Mouse (Mus musculus) thymus, adult 2 months (tissue): ENCODE measurements around the gene Tdp2. TPM values are rescaled to one million over a fixed set of nuclear protein-coding genes. Genes with fewer than 3 reads are reported as not detected.
"Not testable (repeated sequence)": the region's sequence is repeated elsewhere in the genome, so short reads cannot be mapped to it uniquely, and the experiment has no call there.

Source experiments
- DNase-seq: peaks from one replicate; pipeline ENCODE4 v3.0.0; 2021
- H3K27ac ChIP-seq: fragments of 200-500 bp; 2 replicates; pipeline ENCODE4 v1.5.1; 2012; ENCODE audit warnings: low read length, control low read depth; ENCODE audit not compliant: control insufficient read depth, insufficient read depth
- H3K27me3 ChIP-seq: fragments of 200-500 bp; 2 replicates; pipeline ENCODE4 v1.6.1; 2012; ENCODE audit warnings: mild to moderate bottlenecking, low read length, moderate library complexity, mixed read lengths; ENCODE audit not compliant: control insufficient read depth, insufficient read depth
- H3K36me3 ChIP-seq: fragments of 200-500 bp; 2 replicates; pipeline ENCODE4 v1.6.1; 2012; ENCODE audit warnings: mild to moderate bottlenecking, low read length, moderate library complexity; ENCODE audit not compliant: control insufficient read depth, insufficient read depth
- H3K4me1 ChIP-seq: fragments of 200-500 bp; replicated peaks from 2 replicates; pipeline ENCODE4 v1.6.1; 2012; ENCODE audit warnings: low read length; ENCODE audit not compliant: control insufficient read depth, insufficient read depth
- H3K4me3 ChIP-seq: fragments of 200-500 bp; 2 replicates; pipeline ENCODE4 v1.5.1; 2012; ENCODE audit warnings: mild to moderate bottlenecking, low read length, control low read depth, moderate library complexity; ENCODE audit not compliant: control insufficient read depth, insufficient read depth
- CTCF ChIP-seq: fragments of 200-500 bp; IDR thresholded peaks from 2 replicates; pipeline ENCODE4 v1.5.1; 2012; ENCODE audit warnings: mild to moderate bottlenecking, control low read depth, low read length, moderate library complexity, borderline replicate concordance; ENCODE audit not compliant: control insufficient read depth, poor library complexity, insufficient read depth; ENCODE audit errors: extremely low read depth
- POLR2A ChIP-seq: fragments of 200-500 bp; IDR thresholded peaks from 2 replicates; pipeline ENCODE4 v1.6.1; 2012; ENCODE audit warnings: mild to moderate bottlenecking, low read length, control low read depth, moderate library complexity; ENCODE audit not compliant: control insufficient read depth, poor library complexity, insufficient read depth; ENCODE audit errors: extremely low read depth
- WGBS: fragments of 180-500 bp; shearing (Covaris S2); methylation state at CpG from one replicate; pipeline ENCODE4 v1.1.7; 2018; 5-methylcytosine and 5-hydroxymethylcytosine counted together
- polyA plus RNA-seq: library from polyadenylated mRNA; depleted of rRNA; stranded (reverse); fragments of >200 nt; gene quantifications from 2 replicates; pipeline ENCODE4 v1.2.3, GENCODE M21; 2012

The Tdp2 gene
- polyA plus RNA-seq, 1 experiment = 40.3 TPM

DNA sequence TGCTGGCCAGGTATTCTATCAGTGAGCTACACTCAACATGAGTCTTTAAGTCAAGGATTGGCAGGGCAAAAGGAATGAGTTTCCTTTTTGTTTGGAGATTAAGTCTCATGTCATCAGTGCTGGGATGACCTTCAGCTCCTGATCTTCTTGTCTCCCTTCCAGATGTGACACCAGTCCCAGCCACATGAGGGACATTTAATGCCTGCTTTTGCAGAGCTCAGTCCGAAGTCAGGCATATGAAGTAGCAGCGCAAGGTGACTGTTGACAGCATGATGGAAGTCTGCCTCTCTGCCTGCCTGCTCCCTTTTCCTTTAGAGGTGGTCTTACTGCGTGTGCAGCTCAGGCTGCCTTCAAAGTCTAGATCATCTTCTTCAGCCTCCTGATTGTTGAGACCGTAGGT lies 6.8 kb upstream of the Tdp2 start:
- TF ChIP-seq CTCF (no peak), POLR2A (no peak)
- Histone ChIP-seq H3K4me3 (no peak overlapping the region), H3K4me1 (no peaks in the 10 kb centered on the region), H3K36me3 (0 out of 2 replicates have a peak, but pooled peaks cover 5% of the 10 kb centered on the region), H3K27me3 (no peaks in the 10 kb centered on the region), H3K27ac (no peak overlapping the region)
- whole genome bisulfite sequencing = 98% methylated on average over 4 of the region's 4 CpGs
- no peak for DNase-seq

DNA sequence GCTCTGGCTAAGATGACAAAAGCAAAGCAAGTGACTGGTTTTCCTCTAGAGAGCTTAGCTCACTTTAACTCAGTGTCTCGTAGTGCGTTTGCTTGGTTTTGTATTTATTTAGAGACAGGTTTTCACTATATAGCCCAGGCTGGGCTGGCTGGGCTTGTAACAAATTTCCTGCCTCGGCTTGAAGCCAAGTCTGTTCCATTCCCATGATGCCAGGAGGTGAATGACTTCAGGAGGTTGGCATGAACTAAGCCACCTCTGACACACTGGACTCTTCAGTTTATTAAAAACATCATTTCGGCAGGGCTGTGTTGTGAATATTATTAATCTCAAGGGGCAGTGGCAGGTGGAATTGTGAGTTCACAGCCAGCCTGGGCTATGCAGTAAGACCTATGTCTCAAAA lies 5.9 kb upstream of the Tdp2 start:
- TF ChIP-seq CTCF (no peak), POLR2A (no peak)
- 91% methylated on average over 4 of the region's 4 CpGs for WGBS
- H3K27me3 ChIP-seq = no peaks in the 10 kb centered on the region
- H3K36me3 ChIP-seq = no peaks in the 10 kb centered on the region
- no peak overlapping the region for H3K27ac ChIP-seq
- H3K4me3 ChIP-seq = no peak overlapping the region
- no peaks in the 10 kb centered on the region for H3K4me1 ChIP-seq
- DNase-seq = no peak

DNA sequence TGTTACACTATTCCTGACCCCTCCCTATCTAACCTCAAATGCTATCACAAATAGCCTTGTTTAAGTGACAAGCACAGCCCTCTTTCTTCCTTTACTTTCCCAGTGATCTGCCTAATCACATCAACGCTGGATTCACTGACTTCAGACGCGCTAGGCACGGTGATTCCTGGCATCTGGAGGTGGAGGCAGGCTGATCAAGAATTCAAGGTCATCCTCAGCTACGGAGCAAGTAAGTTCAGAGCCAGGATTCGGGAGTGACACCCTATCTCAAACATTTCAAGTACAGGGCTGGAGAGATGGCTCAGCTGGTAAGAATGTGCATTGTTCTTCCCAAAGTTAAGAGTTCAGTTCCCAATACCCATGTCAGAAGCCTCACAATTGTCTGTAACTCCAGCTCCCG lies 5.4 kb upstream of the Tdp2 start:
- no peak overlapping the region for H3K4me3 ChIP-seq
- WGBS = 95% methylated on average over 7 of the region's 7 CpGs
- DNase-seq = no peak

DNA sequence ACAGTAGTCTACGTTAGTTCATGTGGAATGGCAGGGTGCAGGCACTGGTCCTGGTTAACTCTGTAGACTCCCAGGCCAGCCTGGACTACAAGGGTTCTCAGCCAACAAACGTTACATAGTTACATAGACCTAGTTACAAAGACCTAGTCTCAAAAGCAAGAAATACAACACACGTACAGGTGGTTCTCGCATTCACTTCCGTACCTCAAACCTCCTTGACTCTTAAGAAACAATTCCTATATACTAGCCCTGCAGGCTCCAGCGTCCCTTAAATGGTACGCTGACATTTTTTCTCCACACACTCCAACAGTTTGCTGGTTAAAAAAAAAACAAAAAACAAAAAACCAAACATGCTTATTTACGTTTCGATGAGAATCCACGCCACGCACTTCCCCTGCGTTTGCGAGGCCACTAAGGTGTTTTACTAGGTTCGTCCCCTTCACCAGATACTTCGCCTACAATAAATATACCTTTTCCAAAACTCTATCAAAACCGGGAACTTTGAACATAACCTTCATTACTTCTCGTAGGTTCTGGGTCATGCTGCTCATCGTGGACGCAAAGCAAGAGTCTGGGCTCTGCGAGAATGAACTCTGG lies 625 bp upstream of the Tdp2 start:
- Histone ChIP-seq H3K36me3 (no peaks in the 10 kb centered on the region), H3K4me1 (peaks cover 3% of the 10 kb centered on the region; the same call in 1 of the 2 replicates), H3K27ac (peak overlapping the region; percentile 73), H3K4me3 (peak overlapping the region; percentile 68), H3K27me3 (no peaks in the 10 kb centered on the region)
- 2% methylated on average over 20 of the region's 20 CpGs for WGBS
- DNase-seq = peak; percentile 10
- TF ChIP-seq POLR2A (no peak), CTCF (no peak)

More for the DNA sequence above, 5.4 kb upstream of the Tdp2 start:
- no peaks in the 10 kb centered on the region for H3K27me3 ChIP-seq
- H3K36me3 ChIP-seq = no peaks in the 10 kb centered on the region
- TF ChIP-seq CTCF (no peak), POLR2A (no peak)
- no peak overlapping the region for H3K27ac ChIP-seq
- no peaks in the 10 kb centered on the region for H3K4me1 ChIP-seq

DNA sequence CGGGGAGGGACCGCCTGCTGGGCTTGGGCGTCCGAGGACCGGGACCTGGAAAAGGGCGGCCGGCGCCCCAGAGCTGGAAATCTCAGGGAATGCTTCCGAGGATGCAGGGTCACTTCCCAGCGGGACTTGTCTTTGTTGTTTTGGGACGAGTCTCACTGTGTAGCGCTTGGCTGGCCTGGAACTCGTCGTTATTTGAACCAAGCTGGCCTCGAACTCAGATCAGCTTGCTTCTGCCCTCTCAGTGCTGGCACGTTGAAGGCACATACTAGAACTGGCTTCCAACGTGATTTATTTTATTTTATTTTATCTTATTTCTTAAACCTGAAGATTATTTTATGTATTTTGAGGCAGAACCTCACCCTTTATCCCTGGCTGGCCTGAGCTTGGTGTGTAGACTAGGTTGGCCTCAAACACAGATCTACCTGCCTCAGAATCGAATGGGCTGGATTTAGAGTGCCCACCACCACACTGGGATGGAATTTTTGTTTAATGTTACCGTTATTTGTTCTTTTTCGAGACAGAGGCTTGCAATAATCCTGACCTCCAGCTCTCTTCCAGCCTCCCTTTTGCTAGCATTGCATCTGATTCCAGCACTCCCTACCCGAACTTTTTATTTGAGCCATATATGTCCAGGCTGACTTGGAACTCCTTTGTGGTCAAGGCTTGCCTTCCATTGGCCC lies 792 bp downstream of the Tdp2 start:
- peak overlapping the region; percentile 37 for H3K27ac ChIP-seq
- TF ChIP-seq POLR2A = no peak
- no peak for TF ChIP-seq CTCF
- 5% methylated on average over 21 of the region's 21 CpGs for WGBS

DNA sequence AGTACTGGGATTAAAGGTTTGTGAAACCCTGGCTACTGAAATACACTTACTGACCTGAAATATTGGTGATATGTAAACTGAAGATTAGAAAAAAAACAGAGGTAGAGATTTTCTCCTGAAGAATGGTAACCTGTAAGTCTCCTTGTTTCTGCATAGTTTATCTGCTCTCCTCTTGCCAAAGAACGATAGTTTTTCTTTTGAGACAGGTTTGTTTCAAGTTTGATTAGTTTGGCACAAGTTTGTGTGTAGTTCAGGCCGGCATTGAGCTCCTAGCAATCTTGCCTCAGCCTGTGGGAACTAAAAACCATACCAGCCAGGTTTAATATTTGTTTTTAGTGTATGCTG lies 1.3 kb downstream of the Tdp2 start:
- Histone ChIP-seq H3K4me1 (peaks cover 3% of the 10 kb centered on the region; the same call in 1 of the 2 replicates), H3K27ac (no peak overlapping the region), H3K27me3 (no peaks in the 10 kb centered on the region), H3K36me3 (no peaks in the 10 kb centered on the region), H3K4me3 (no peak overlapping the region)
- TF ChIP-seq CTCF (no peak), POLR2A (no peak)
- no peak for DNase-seq
- 51% methylated on average over 2 of the region's 2 CpGs for WGBS

More for the DNA sequence above, 792 bp downstream of the Tdp2 start:
- Histone ChIP-seq H3K4me1 (peaks cover 3% of the 10 kb centered on the region; the same call in 1 of the 2 replicates), H3K36me3 (no peaks in the 10 kb centered on the region), H3K4me3 (peak overlapping the region; percentile 67), H3K27me3 (no peaks in the 10 kb centered on the region)
- DNase-seq = no peak

DNA sequence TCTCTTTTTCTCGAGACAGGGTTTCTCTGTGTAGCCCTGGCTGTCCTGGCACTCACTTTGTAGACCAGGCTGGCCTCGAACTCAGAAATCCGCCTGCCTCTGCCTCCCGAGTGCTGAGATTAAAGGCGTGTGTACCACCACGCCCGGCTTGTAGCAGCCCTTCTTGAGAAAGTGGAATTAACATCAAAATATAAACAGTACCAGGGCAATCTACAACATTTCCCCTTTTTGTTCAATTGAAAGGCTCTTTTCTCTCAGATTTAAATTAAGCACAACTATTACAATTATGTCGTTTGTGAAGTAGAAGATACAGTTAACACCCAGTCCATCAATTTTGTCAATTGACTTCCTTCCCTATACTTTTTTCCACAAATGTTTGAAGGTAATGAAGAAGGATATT lies 6.3 kb downstream of the Tdp2 start:
- H3K4me1 ChIP-seq, H3K27me3 ChIP-seq: not testable (repeated sequence)
- 93% methylated on average over 8 of the region's 8 CpGs for WGBS

More for the DNA sequence above, 6.3 kb downstream of the Tdp2 start:
- H3K27ac ChIP-seq, DNase-seq, H3K4me3 ChIP-seq: not testable (repeated sequence)
- peaks cover 26% of the 10 kb centered on the region for H3K36me3 ChIP-seq
